Mouse (Mus musculus) hindbrain, embryonic 12.5 days (tissue): ENCODE results near the gene Malsu1. TPM values are rescaled to one million over a fixed set of nuclear protein-coding genes. Genes with fewer than 3 reads are reported as not detected.

Experiments
- ATAC-seq: fragments of 200-750 bp; cut with Nextera tagmentation; 2 replicates; pipeline ENCODE4 v1.8.0; 2017; ENCODE audit warnings: moderate TSS enrichment; ENCODE audit not compliant: low FRiP score
- H3K27ac ChIP-seq: fragments of 300-500 bp; sonication (generic); 2 replicates; pipeline ENCODE4 v1.5.1; 2016; ENCODE audit warnings: mild to moderate bottlenecking
- H3K27me3 ChIP-seq: fragments of 300-500 bp; sonication (generic); 2 replicates; pipeline ENCODE4 v1.6.1; 2016; ENCODE audit warnings: mild to moderate bottlenecking
- H3K36me3 ChIP-seq: fragments of 300-500 bp; sonication (generic); 2 replicates; pipeline ENCODE4 v1.6.1; 2016; ENCODE audit warnings: mild to moderate bottlenecking
- H3K4me1 ChIP-seq: fragments of 300-500 bp; sonication (generic); 2 replicates; pipeline ENCODE4 v1.6.1; 2016
- H3K4me2 ChIP-seq: fragments of 300-500 bp; sonication (generic); replicated peaks from 2 replicates; pipeline ENCODE4 v1.6.1; 2016; ENCODE audit warnings: mild to moderate bottlenecking
- H3K4me3 ChIP-seq: fragments of 300-500 bp; sonication (generic); 2 replicates; pipeline ENCODE4 v1.5.1; 2016; ENCODE audit warnings: mild to moderate bottlenecking
- H3K9ac ChIP-seq: fragments of 300-500 bp; sonication (generic); 2 replicates; pipeline ENCODE4 v1.6.1; 2016; ENCODE audit warnings: mild to moderate bottlenecking, moderate library complexity
- H3K9me3 ChIP-seq: fragments of 300-500 bp; sonication (generic); replicated peaks from 2 replicates; pipeline ENCODE4 v1.6.1; 2016; ENCODE audit warnings: mild to moderate bottlenecking
- WGBS: fragments of 180-500 bp; shearing (Covaris S2); methylation state at CpG from one replicate; pipeline ENCODE4 v1.1.7; 2016; 5-methylcytosine and 5-hydroxymethylcytosine counted together
- polyA plus RNA-seq: library from polyadenylated mRNA; unstranded; fragments of >200 nt; fragmentation: Nextera tagmentation; extraction: Ambion mirVana; gene quantifications from 2 replicates; pipeline ENCODE4 v1.2.1, GENCODE M21; 2016

Gene Malsu1
- polyA plus RNA-seq: 63.6 and 67.7 TPM in 2 replicates

GRCm38 (mm10) chr6:49073304-49074116 lies at the start of gene Malsu1:
Malsu1 (plus strand) TSS chr6:49073795.
- WGBS: under 1% methylated on average over 49 of the region's 49 CpGs
- Histone ChIP-seq H3K27me3 (no peaks in the 10 kb centered on the region), H3K9ac (peak within 1 kb of the TSS; percentile 89), H3K36me3 (no peaks in the 10 kb centered on the region), H3K4me2 (peak within 1 kb of the TSS; percentile 88), H3K9me3 (no peaks in the 10 kb centered on the region), H3K27ac (peak within 1 kb of the TSS; percentile 81), H3K4me3 (peak within 1 kb of the TSS; percentile 92), H3K4me1 (peaks cover 16% of the 10 kb centered on the region)
- ATAC-seq: peak; percentile 98

- H3K4me2 ChIP-seq: no peak overlapping the region
- no peaks in the 10 kb centered on the region for H3K27me3 ChIP-seq
- H3K9ac ChIP-seq: no peak overlapping the region
- H3K36me3 ChIP-seq: no peaks in the 10 kb centered on the region
- H3K4me1 ChIP-seq: 0 out of 2 replicates have a peak, but pooled peaks cover 2% of the 10 kb centered on the region
- no peak overlapping the region for H3K4me3 ChIP-seq
- 88% methylated on average over 7 of the region's 7 CpGs for WGBS
- ATAC-seq: no peak
- H3K9me3 ChIP-seq: no peaks in the 10 kb centered on the region
- H3K27ac ChIP-seq: no peak overlapping the region
Measured at GRCm38 (mm10) chr6:49025290-49025689, 48.3 kb upstream of the Malsu1 start.

- no peak for ATAC-seq
- H3K9ac ChIP-seq: no peak overlapping the region
- H3K27ac ChIP-seq: no peak overlapping the region
- H3K36me3 ChIP-seq: no peaks in the 10 kb centered on the region
- H3K9me3 ChIP-seq: no peaks in the 10 kb centered on the region
- no peaks in the 10 kb centered on the region for H3K27me3 ChIP-seq
- H3K4me3 ChIP-seq: no peak overlapping the region
- no peak overlapping the region for H3K4me2 ChIP-seq
- H3K4me1 ChIP-seq: no peaks in the 10 kb centered on the region
- 90% methylated on average over 5 of the region's 5 CpGs for WGBS
Measured at GRCm38 (mm10) chr6:49026496-49026895, 47.1 kb upstream of the Malsu1 start.

GRCm38 (mm10) chr6:49028019-49028418 lies 45.6 kb upstream of the Malsu1 start:
- no peak overlapping the region for H3K9ac ChIP-seq
- no peaks in the 10 kb centered on the region for H3K36me3 ChIP-seq
- H3K4me1 ChIP-seq: no peaks in the 10 kb centered on the region
- H3K27me3 ChIP-seq: no peaks in the 10 kb centered on the region
- H3K4me2 ChIP-seq: no peak overlapping the region
- 86% methylated on average over 6 of the region's 6 CpGs for whole genome bisulfite sequencing
- no peak overlapping the region for H3K27ac ChIP-seq
- H3K4me3 ChIP-seq: no peak overlapping the region
- no peaks in the 10 kb centered on the region for H3K9me3 ChIP-seq
- ATAC-seq: no peak

- H3K9me3 ChIP-seq: no peaks in the 10 kb centered on the region
- no peak overlapping the region for H3K9ac ChIP-seq
- no peaks in the 10 kb centered on the region for H3K36me3 ChIP-seq
- H3K4me2 ChIP-seq: no peak overlapping the region
- H3K4me3 ChIP-seq: no peak overlapping the region
- no peaks in the 10 kb centered on the region for H3K4me1 ChIP-seq
- WGBS: 84% methylated on average over 3 of the region's 3 CpGs
- H3K27me3 ChIP-seq: no peaks in the 10 kb centered on the region
- no peak for ATAC-seq
- H3K27ac ChIP-seq: no peak overlapping the region
Measured at GRCm38 (mm10) chr6:49028708-49029107, 44.9 kb upstream of the Malsu1 start.

- no peaks in the 10 kb centered on the region for H3K9me3 ChIP-seq
- no peak for ATAC-seq
- no peak overlapping the region for H3K27ac ChIP-seq
- no peaks in the 10 kb centered on the region for H3K27me3 ChIP-seq
- H3K4me3 ChIP-seq: no peak overlapping the region
- no peaks in the 10 kb centered on the region for H3K4me1 ChIP-seq
- WGBS: 87% methylated on average over 4 of the region's 4 CpGs
- no peak overlapping the region for H3K4me2 ChIP-seq
- H3K36me3 ChIP-seq: no peaks in the 10 kb centered on the region
- H3K9ac ChIP-seq: no peak overlapping the region
Measured at GRCm38 (mm10) chr6:49031230-49031629, 42.4 kb upstream of the Malsu1 start.

GRCm38 (mm10) chr6:49032783-49033182 lies 40.8 kb upstream of the Malsu1 start:
- H3K9me3 ChIP-seq: no peaks in the 10 kb centered on the region
- H3K9ac ChIP-seq: no peak overlapping the region
- peaks cover 10% of the 10 kb centered on the region; the same call in 1 of the 2 replicates for H3K27me3 ChIP-seq
- no peak overlapping the region for H3K27ac ChIP-seq
- no peak for ATAC-seq
- H3K4me1 ChIP-seq: no peaks in the 10 kb centered on the region; the same call in 1 of the 2 replicates
- H3K4me3 ChIP-seq: no peak overlapping the region
- 72% methylated on average over 4 of the region's 4 CpGs for WGBS
- no peak overlapping the region for H3K4me2 ChIP-seq
- H3K36me3 ChIP-seq: no peaks in the 10 kb centered on the region

- 42% methylated on average over 28 of the region's 28 CpGs for WGBS
- Histone ChIP-seq H3K4me3 (no peak within 1 kb of the TSS), H3K9ac (no peak within 1 kb of the TSS), H3K9me3 (no peaks in the 10 kb centered on the region), H3K27ac (no peak within 1 kb of the TSS), H3K4me1 (peaks cover 3% of the 10 kb centered on the region; the same call in 1 of the 2 replicates), H3K27me3 (peaks cover 13% of the 10 kb centered on the region; the same call in 1 of the 2 replicates), H3K36me3 (no peaks in the 10 kb centered on the region), H3K4me2 (0 out of 2 replicates have a peak within 1 kb of the TSS, but pooled peaks have one; percentile 8)
- ATAC-seq: no peak
Measured at GRCm38 (mm10) chr6:49036275-49037267, 37.0 kb upstream of the Malsu1 start, which contains the start of gene Gpnmb. Gpnmb (plus strand) TSS chr6:49036546.

- H3K27me3 ChIP-seq: peaks cover 13% of the 10 kb centered on the region; the same call in 1 of the 2 replicates
- ATAC-seq: no peak
- H3K4me3 ChIP-seq: no peak overlapping the region
- no peaks in the 10 kb centered on the region for H3K36me3 ChIP-seq
- no peaks in the 10 kb centered on the region for H3K9me3 ChIP-seq
- no peak overlapping the region for H3K4me2 ChIP-seq
- 65% methylated on average over 12 of the region's 12 CpGs for WGBS
- H3K9ac ChIP-seq: no peak overlapping the region
- H3K4me1 ChIP-seq: peaks cover 3% of the 10 kb centered on the region; the same call in 1 of the 2 replicates
- no peak overlapping the region for H3K27ac ChIP-seq
Measured at GRCm38 (mm10) chr6:49037268-49037662, 36.3 kb upstream of the Malsu1 start.

GRCm38 (mm10) chr6:49039470-49040180 lies 34.0 kb upstream of the Malsu1 start:
- no peak overlapping the region for H3K27ac ChIP-seq
- H3K4me1 ChIP-seq: peaks cover 3% of the 10 kb centered on the region; the same call in 1 of the 2 replicates
- H3K27me3 ChIP-seq: peaks cover 13% of the 10 kb centered on the region; the same call in 1 of the 2 replicates
- H3K4me2 ChIP-seq: peak overlapping the region; percentile 51
- no peaks in the 10 kb centered on the region for H3K9me3 ChIP-seq
- H3K9ac ChIP-seq: 0 out of 2 replicates have a peak overlapping the region, but pooled peaks have one; percentile 45
- no peaks in the 10 kb centered on the region for H3K36me3 ChIP-seq
- 12% methylated on average over 18 of the region's 18 CpGs for WGBS
- no peak for ATAC-seq
- peak overlapping the region; percentile 29 for H3K4me3 ChIP-seq

- H3K27ac ChIP-seq: no peak overlapping the region
- peaks cover 3% of the 10 kb centered on the region; the same call in 1 of the 2 replicates for H3K4me1 ChIP-seq
- H3K9me3 ChIP-seq: no peaks in the 10 kb centered on the region
- H3K27me3 ChIP-seq: no peaks in the 10 kb centered on the region
- H3K36me3 ChIP-seq: no peaks in the 10 kb centered on the region
- no peak for ATAC-seq
- 57% methylated on average over 6 of the region's 6 CpGs for WGBS
- H3K4me2 ChIP-seq: no peak overlapping the region
- no peak overlapping the region for H3K9ac ChIP-seq
- H3K4me3 ChIP-seq: no peak overlapping the region
Measured at GRCm38 (mm10) chr6:49046502-49046901, 27.1 kb upstream of the Malsu1 start.
